Mouse (Mus musculus): ENCODE data around the gene Hoxd13.

- no peak for TF ChIP-seq GATA1 (IDR thresholded peaks at IDR 0.05; ENCODE audit: borderline replicate concordance, low read length)
- no peak for TF ChIP-seq FLI1 (IDR thresholded peaks at IDR 0.05; ENCODE audit: low read length)
Observed at GRCm38 (mm10) chr2:74698201-74699052, 30.3 kb downstream of the Hoxd13 start.

All from megakaryocyte, embryonic 14.5 days (primary cell).